Mouse (Mus musculus): ENCODE measurements around the gene Srxn1.
"Not testable (repeated sequence)": the region's sequence is repeated elsewhere in the genome, so short reads cannot be mapped to it uniquely, and the experiment has no call there.

Gene Srxn1

GRCm38 (mm10) chr2:152105318-152106224 lies at the start of gene Srxn1:
TSS of gene Srxn1 (plus strand) at chr2:152105516.
- DNase-seq = peak; percentile 99

- peak; percentile 94 for DNase-seq
These were observed 48.7 kb upstream of the Srxn1 start for GRCm38 (mm10) chr2:152056368-152057251.

- no peak for DNase-seq
These were observed 48.1 kb upstream of the Srxn1 start for GRCm38 (mm10) chr2:152057252-152057563.

GRCm38 (mm10) chr2:152062817-152063216 lies 42.5 kb upstream of the Srxn1 start:
- DNase-seq = not testable (repeated sequence)

GRCm38 (mm10) chr2:152068660-152069433 lies 36.5 kb upstream of the Srxn1 start:
- no peak for DNase-seq

GRCm38 (mm10) chr2:152069434-152069786 lies 35.9 kb upstream of the Srxn1 start:
- DNase-seq = no peak

- peak; percentile 83 for DNase-seq
These were observed 35.4 kb upstream of the Srxn1 start for GRCm38 (mm10) chr2:152069941-152070340.

GRCm38 (mm10) chr2:152074521-152074920 lies 30.8 kb upstream of the Srxn1 start:
- DNase-seq = peak; percentile 73

GRCm38 (mm10) chr2:152075294-152075889 lies 29.9 kb upstream of the Srxn1 start:
- peak; percentile 82 for DNase-seq

GRCm38 (mm10) chr2:152077337-152077736 lies 28.0 kb upstream of the Srxn1 start:
- DNase-seq = peak; percentile 80

GRCm38 (mm10) chr2:152080685-152081541 lies 24.4 kb upstream of the Srxn1 start, which contains the start of gene Scrt2:
TSS of gene Scrt2 (plus strand) at chr2:152081529.
- peak; percentile 95 for DNase-seq

- DNase-seq = peak; percentile 98
These were observed 23.5 kb upstream of the Srxn1 start for GRCm38 (mm10) chr2:152081641-152082448.

- no peak for DNase-seq
These were observed 22.6 kb upstream of the Srxn1 start for GRCm38 (mm10) chr2:152082456-152083285.

- DNase-seq = no peak
These were observed 21.9 kb upstream of the Srxn1 start for GRCm38 (mm10) chr2:152083411-152083810.

GRCm38 (mm10) chr2:152084298-152084697 lies 21.0 kb upstream of the Srxn1 start:
- DNase-seq = no peak

GRCm38 (mm10) chr2:152085414-152085813 lies 19.9 kb upstream of the Srxn1 start:
- DNase-seq = no peak

GRCm38 (mm10) chr2:152086451-152086850 lies 18.9 kb upstream of the Srxn1 start:
- DNase-seq = no peak

GRCm38 (mm10) chr2:152087111-152087510 lies 18.2 kb upstream of the Srxn1 start:
- DNase-seq = peak; percentile 93

- DNase-seq = no peak
These were observed 16.2 kb upstream of the Srxn1 start for GRCm38 (mm10) chr2:152089078-152089477.

GRCm38 (mm10) chr2:152089581-152089980 lies 15.7 kb upstream of the Srxn1 start:
- no peak for DNase-seq
